Mouse (Mus musculus): ENCODE results near the gene Nrxn2. TPM values are rescaled to one million over a fixed set of nuclear protein-coding genes. Genes with fewer than 3 reads are reported as not detected.

The Nrxn2 gene
- polyA plus RNA-seq, 1 experiment from 2014 or later, result 1.6 TPM

DNA sequence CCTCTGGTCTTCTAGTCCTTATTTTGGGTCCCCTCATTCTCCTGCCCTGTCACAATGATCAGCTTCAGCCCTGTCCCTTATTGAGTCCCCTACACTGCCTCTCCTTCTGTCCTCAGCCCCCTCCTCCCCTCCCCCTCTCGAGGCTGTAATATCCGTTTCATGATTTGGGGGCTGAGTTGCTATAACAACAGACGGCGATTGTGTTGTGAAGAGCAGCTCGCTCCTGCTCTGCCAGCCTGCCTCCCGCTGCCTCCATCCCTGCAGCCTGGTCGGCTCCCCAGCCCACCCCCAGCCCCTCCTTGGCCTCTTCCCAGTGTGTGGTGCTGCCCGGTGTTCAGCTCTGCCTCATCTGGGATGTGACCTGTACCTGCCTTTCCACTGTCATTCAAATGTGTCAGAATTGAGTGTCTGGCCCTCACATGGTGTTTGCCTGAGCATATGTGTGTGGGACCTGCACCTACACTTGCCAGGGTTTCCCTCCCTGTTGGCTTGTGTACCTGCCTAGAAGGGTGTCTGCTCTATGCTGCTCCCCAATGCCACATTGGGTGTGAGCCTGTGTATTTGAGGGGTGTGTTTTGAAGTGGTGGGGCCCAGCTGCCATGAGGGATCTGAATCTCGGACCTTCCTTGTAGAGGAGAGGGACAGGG is 2.3 kb upstream of the Nrxn2 start:
- H3K36me3 ChIP-seq (ENCODE audit: control insufficient read depth, insufficient read depth, low read length), result no peaks in the 10 kb centered on the region
- H3K4me2 ChIP-seq, result no peak overlapping the region
- WGBS, result 21% methylated on average over 9 of the region's 9 CpGs
- no peak for ATAC-seq (replicated peaks; ENCODE audit: low FRiP score)
- peaks cover 37% of the 10 kb centered on the region for H3K27me3 ChIP-seq (replicated peaks; ENCODE audit: control insufficient read depth, insufficient read depth, low read length)
- H3K4me3 ChIP-seq (ENCODE audit: low read depth, low read length), result no peak overlapping the region
- no peaks in the 10 kb centered on the region for H3K9me3 ChIP-seq (ENCODE audit: control insufficient read depth, low read length)
- H3K9ac ChIP-seq (ENCODE audit: low read depth, low read length), result no peak overlapping the region
- no peak overlapping the region for H3K27ac ChIP-seq (ENCODE audit: low read depth, low read length)
- no peak for DNase-seq (ENCODE audit: low spot score)
- peaks cover 24% of the 10 kb centered on the region for H3K4me1 ChIP-seq (replicated peaks; ENCODE audit: control insufficient read depth, insufficient read depth, low read length)

GRCm38 (mm10) chr19:6416894-6417761 is 1.4 kb upstream of the Nrxn2 start:
- Histone ChIP-seq H3K4me1 (replicated peaks; ENCODE audit: control insufficient read depth, insufficient read depth, low read length) (peaks cover 24% of the 10 kb centered on the region), H3K36me3 (ENCODE audit: control insufficient read depth, insufficient read depth, low read length) (no peaks in the 10 kb centered on the region), H3K4me2 (no peak overlapping the region), H3K27me3 (replicated peaks; ENCODE audit: control insufficient read depth, insufficient read depth, low read length) (peaks cover 44% of the 10 kb centered on the region), H3K27ac (ENCODE audit: low read depth, low read length) (no peak overlapping the region), H3K9me3 (ENCODE audit: control insufficient read depth, low read length) (no peaks in the 10 kb centered on the region), H3K4me3 (ENCODE audit: low read depth, low read length) (no peak overlapping the region), H3K9ac (ENCODE audit: low read depth, low read length) (no peak overlapping the region)
- DNase-seq (ENCODE audit: low spot score), result no peak
- ATAC-seq (replicated peaks; ENCODE audit: low FRiP score), result no peak
- 64% methylated on average over 12 of the region's 12 CpGs for WGBS

- DNase-seq (ENCODE audit: low spot score) (no peak), ATAC-seq (replicated peaks; ENCODE audit: low FRiP score) (no peak)
- Histone ChIP-seq H3K36me3 (ENCODE audit: control insufficient read depth, insufficient read depth, low read length) (no peaks in the 10 kb centered on the region), H3K4me3 (ENCODE audit: low read depth, low read length) (no peak overlapping the region), H3K27me3 (replicated peaks; ENCODE audit: control insufficient read depth, insufficient read depth, low read length) (peaks cover 62% of the 10 kb centered on the region), H3K27ac (ENCODE audit: low read depth, low read length) (no peak overlapping the region), H3K4me1 (replicated peaks; ENCODE audit: control insufficient read depth, insufficient read depth, low read length) (peaks cover 24% of the 10 kb centered on the region), H3K4me2 (no peak overlapping the region; the same call in 1 of the 2 replicates), H3K9ac (ENCODE audit: low read depth, low read length) (no peak overlapping the region), H3K9me3 (ENCODE audit: control insufficient read depth, low read length) (no peaks in the 10 kb centered on the region)
- WGBS, result 8% methylated on average over 20 of the region's 23 CpGs
Observed at GRCm38 (mm10) chr19:6418984-6419692, 607 bp downstream of the Nrxn2 start.

- Histone ChIP-seq H3K27ac (ENCODE audit: low read depth, low read length) (no peak overlapping the region), H3K4me1 (replicated peaks; ENCODE audit: control insufficient read depth, insufficient read depth, low read length) (peaks cover 23% of the 10 kb centered on the region), H3K27me3 (replicated peaks; ENCODE audit: control insufficient read depth, insufficient read depth, low read length) (peaks cover 69% of the 10 kb centered on the region), H3K9ac (ENCODE audit: low read depth, low read length) (no peak overlapping the region), H3K36me3 (ENCODE audit: control insufficient read depth, insufficient read depth, low read length) (no peaks in the 10 kb centered on the region), H3K4me2 (no peak overlapping the region), H3K4me3 (ENCODE audit: low read depth, low read length) (no peak overlapping the region), H3K9me3 (ENCODE audit: control insufficient read depth, low read length) (no peaks in the 10 kb centered on the region)
- no peak for DNase-seq (ENCODE audit: low spot score)
- WGBS, result 42% methylated on average over 9 of the region's 9 CpGs
- ATAC-seq (replicated peaks; ENCODE audit: low FRiP score), result no peak
Observed at GRCm38 (mm10) chr19:6419805-6420310, 1.3 kb downstream of the Nrxn2 start.

- Histone ChIP-seq H3K4me3 (ENCODE audit: low read depth, low read length) (no peak overlapping the region), H3K9me3 (ENCODE audit: control insufficient read depth, low read length) (no peaks in the 10 kb centered on the region), H3K36me3 (ENCODE audit: control insufficient read depth, insufficient read depth, low read length) (no peaks in the 10 kb centered on the region), H3K27me3 (replicated peaks; ENCODE audit: control insufficient read depth, insufficient read depth, low read length) (peaks cover 77% of the 10 kb centered on the region), H3K4me2 (no peak overlapping the region), H3K4me1 (replicated peaks; ENCODE audit: control insufficient read depth, insufficient read depth, low read length) (peaks cover 15% of the 10 kb centered on the region), H3K27ac (ENCODE audit: low read depth, low read length) (no peak overlapping the region), H3K9ac (ENCODE audit: low read depth, low read length) (no peak overlapping the region)
- ATAC-seq (replicated peaks; ENCODE audit: low FRiP score), result no peak
- WGBS, result 48% methylated on average over 19 of the region's 19 CpGs
- DNase-seq (ENCODE audit: low spot score), result no peak
Observed at GRCm38 (mm10) chr19:6420481-6421210, 2.1 kb downstream of the Nrxn2 start.

DNA sequence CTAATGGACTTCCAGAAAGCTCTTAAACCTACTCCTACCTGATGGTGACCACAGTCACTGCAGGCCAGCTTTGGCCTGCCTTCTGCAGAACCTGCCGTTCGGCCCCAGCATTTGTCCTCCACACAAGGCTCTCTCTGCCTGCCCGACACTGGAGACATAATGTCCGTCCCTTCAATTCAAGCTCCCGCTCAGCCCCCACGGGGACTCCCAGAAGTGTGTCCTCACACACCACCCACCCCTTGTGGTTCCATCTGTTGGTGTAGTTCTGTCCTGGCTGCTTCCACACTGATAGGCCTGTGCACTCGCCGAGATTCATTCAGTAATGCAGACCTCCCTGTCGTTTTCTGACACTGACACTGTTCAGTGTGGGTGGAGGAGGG is 2.7 kb downstream of the Nrxn2 start:
- Histone ChIP-seq H3K9me3 (ENCODE audit: control insufficient read depth, low read length) (no peaks in the 10 kb centered on the region), H3K27me3 (replicated peaks; ENCODE audit: control insufficient read depth, insufficient read depth, low read length) (peaks cover 83% of the 10 kb centered on the region), H3K4me1 (replicated peaks; ENCODE audit: control insufficient read depth, insufficient read depth, low read length) (peaks cover 9% of the 10 kb centered on the region; the same call in 1 of the 2 replicates), H3K4me3 (ENCODE audit: low read depth, low read length) (no peak overlapping the region), H3K4me2 (no peak overlapping the region), H3K36me3 (ENCODE audit: control insufficient read depth, insufficient read depth, low read length) (no peaks in the 10 kb centered on the region), H3K27ac (ENCODE audit: low read depth, low read length) (no peak overlapping the region), H3K9ac (ENCODE audit: low read depth, low read length) (no peak overlapping the region)
- WGBS, result 63% methylated on average over 9 of the region's 9 CpGs
- no peak for DNase-seq (ENCODE audit: low spot score)
- ATAC-seq (replicated peaks; ENCODE audit: low FRiP score), result no peak

- Histone ChIP-seq H3K9ac (ENCODE audit: low read depth, low read length) (0 out of 2 replicates have a peak overlapping the region, but pooled peaks have one; percentile 5), H3K27ac (ENCODE audit: low read depth, low read length) (no peak overlapping the region), H3K27me3 (replicated peaks; ENCODE audit: control insufficient read depth, insufficient read depth, low read length) (peaks cover 89% of the 10 kb centered on the region), H3K4me3 (ENCODE audit: low read depth, low read length) (no peak overlapping the region), H3K9me3 (ENCODE audit: control insufficient read depth, low read length) (no peaks in the 10 kb centered on the region), H3K4me2 (no peak overlapping the region), H3K4me1 (replicated peaks; ENCODE audit: control insufficient read depth, insufficient read depth, low read length) (0 out of 2 replicates have a peak, but pooled peaks cover 6% of the 10 kb centered on the region), H3K36me3 (ENCODE audit: control insufficient read depth, insufficient read depth, low read length) (no peaks in the 10 kb centered on the region)
- WGBS, result 70% methylated on average over 7 of the region's 7 CpGs
- DNase-seq (ENCODE audit: low spot score) (no peak), ATAC-seq (replicated peaks; ENCODE audit: low FRiP score) (no peak)
Observed at GRCm38 (mm10) chr19:6422014-6422413, 3.5 kb downstream of the Nrxn2 start.

DNA sequence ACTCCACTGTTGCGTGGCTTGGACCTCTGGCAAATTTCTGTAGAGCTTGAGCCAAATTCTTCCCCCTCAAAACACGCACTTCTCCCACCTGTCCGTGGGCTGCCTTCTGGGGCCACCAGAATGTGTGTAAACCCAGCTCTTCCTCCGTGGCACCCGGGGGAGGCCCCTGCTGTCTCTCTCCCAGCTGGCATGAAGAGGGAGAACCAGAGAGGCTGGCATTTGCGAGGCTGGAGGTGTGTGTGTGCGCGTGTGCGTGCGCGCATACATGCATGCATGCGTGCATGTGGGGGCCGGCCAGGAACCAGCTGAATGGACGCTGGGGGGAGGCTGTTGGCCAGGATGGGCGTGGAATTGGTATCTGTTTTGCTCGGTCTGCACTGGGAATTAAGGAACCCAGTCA is 4.7 kb downstream of the Nrxn2 start:
- H3K4me2 ChIP-seq, result no peak overlapping the region
- ATAC-seq (replicated peaks; ENCODE audit: low FRiP score), result no peak
- no peak overlapping the region for H3K9ac ChIP-seq (ENCODE audit: low read depth, low read length)
- peaks cover 97% of the 10 kb centered on the region for H3K27me3 ChIP-seq (replicated peaks; ENCODE audit: control insufficient read depth, insufficient read depth, low read length)
- no peak overlapping the region for H3K27ac ChIP-seq (ENCODE audit: low read depth, low read length)
- no peaks in the 10 kb centered on the region for H3K9me3 ChIP-seq (ENCODE audit: control insufficient read depth, low read length)
- no peaks in the 10 kb centered on the region for H3K36me3 ChIP-seq (ENCODE audit: control insufficient read depth, insufficient read depth, low read length)
- WGBS, result 80% methylated on average over 16 of the region's 16 CpGs
- peaks cover 5% of the 10 kb centered on the region; the same call in 1 of the 2 replicates for H3K4me1 ChIP-seq (replicated peaks; ENCODE audit: control insufficient read depth, insufficient read depth, low read length)
- no peak for DNase-seq (ENCODE audit: low spot score)
- no peak overlapping the region for H3K4me3 ChIP-seq (ENCODE audit: low read depth, low read length)
